Mouse (Mus musculus): ENCODE measurements around the gene 2210017I01Rik. TPM values are rescaled to one million over a fixed set of nuclear protein-coding genes. Genes with fewer than 3 reads are reported as not detected.

Gene 2210017I01Rik
- polyA plus RNA-seq (2017; shearing (Covaris generic)), result not detected

GRCm38 (mm10) chr3:92607392-92607791 is at the start of gene 2210017I01Rik:
Gene 2210017I01Rik (minus strand): TSS chr3:92607492.

GRCm38 (mm10) chr3:92656826-92657225 is 49.5 kb upstream of the 2210017I01Rik start, which contains the start of gene Lce1b:
Gene Lce1b (minus strand): TSS chr3:92656926.

DNA sequence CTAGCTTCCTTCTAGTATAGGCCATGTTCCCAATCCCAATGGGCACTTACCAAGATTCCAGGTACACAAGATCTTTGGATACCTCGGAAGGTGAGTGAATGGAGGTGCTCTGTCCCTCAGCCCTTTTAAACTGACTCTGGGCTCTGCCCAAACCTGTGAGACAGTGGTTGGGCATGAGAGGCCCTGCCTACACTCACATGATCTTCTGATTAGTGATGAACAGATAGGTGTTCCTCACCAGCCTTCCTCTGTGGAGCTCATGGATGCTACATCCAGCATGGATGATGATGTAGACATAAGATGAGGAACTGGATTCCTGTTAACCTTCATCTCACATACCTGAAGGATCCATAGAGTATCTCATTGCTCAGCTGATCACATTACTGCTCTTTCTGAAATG is 40.9 kb upstream of the 2210017I01Rik start, which contains the start of gene Lce1a1:
Lce1a1 (minus strand) TSS at position 101 of the 400 bp plus-strand sequence.

DNA sequence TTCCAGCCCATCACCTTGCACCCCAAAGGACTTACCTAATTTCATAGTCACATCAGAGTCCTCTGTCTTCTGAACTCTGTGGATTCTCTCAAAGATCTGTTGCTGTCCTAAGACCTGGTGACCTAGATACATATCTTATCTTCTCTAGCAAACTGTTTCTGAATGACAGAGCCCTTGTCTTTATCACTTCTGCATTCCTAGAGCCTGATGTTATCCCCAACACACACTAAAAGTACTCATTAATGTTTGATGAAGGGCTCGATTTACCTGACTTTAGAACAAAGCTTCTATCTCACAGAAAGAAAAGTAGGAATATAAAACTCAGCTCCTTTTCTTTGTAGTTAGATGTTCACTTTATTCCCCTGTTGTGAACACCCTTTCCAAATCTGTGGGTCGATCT is 14.3 kb upstream of the 2210017I01Rik start, which contains the start of gene Lce6a:
Lce6a (minus strand) TSS at position 101 of the 400 bp plus-strand sequence.

GRCm38 (mm10) chr3:92588858-92589257 is 18.4 kb downstream of the 2210017I01Rik start, which contains the start of gene Smcp:
Gene Smcp (minus strand): TSS chr3:92588997.

DNA sequence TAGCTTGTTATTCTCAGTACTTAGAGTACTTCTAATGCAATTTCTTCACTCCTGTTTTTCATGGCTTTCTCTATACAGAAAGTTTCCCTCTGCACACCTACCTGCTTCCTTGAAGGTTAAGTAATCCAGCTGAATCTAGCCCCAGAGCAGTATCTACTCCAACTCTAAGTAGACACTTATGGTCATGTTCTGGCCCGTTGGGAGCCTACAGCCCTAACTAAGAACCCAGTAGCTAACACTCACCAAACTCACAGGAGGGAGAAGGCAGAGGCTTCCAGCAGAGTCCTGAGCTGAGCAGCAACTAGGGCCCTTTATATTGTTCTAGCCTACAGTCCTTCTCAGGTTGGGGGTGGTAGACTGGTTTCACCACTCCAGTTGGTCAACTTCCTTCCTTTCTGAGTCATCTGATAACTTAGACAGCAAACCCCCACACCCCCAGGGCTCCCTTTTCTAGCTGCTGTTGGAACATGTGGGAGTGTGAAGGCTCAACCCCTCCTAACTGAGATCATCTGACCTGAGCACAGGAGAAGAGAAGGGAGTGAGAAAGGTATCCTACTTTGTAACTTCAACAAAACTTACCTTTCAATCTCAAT is 33.7 kb downstream of the 2210017I01Rik start, which contains the start of gene Ivl:
Ivl (minus strand) TSS at position 287 of the 593 bp plus-strand sequence.

Other genes starting within 250 kb of the 2210017I01Rik start
- not detected for gene Sprr2f, start 242.3 kb downstream of the 2210017I01Rik start, polyA plus RNA-seq (2017; shearing (Covaris generic))
- gene Sprr2h, start 221.8 kb downstream of the 2210017I01Rik start, polyA plus RNA-seq (2017; shearing (Covaris generic)), result not detected
- gene Sprr2i, start 199.5 kb downstream of the 2210017I01Rik start, polyA plus RNA-seq (2017; shearing (Covaris generic)), result not detected
- not detected for gene Sprr2j-ps, start 189.4 kb downstream of the 2210017I01Rik start, polyA plus RNA-seq (2017; shearing (Covaris generic))
- 24.6 TPM for gene Gm9774, start 178.1 kb downstream of the 2210017I01Rik start, polyA plus RNA-seq (2017; shearing (Covaris generic))
- gene Sprr2k, start 174.9 kb downstream of the 2210017I01Rik start, polyA plus RNA-seq (2017; shearing (Covaris generic)), result not detected
- not detected for gene Sprr1b, start 168.7 kb downstream of the 2210017I01Rik start, polyA plus RNA-seq (2017; shearing (Covaris generic))
- not detected for gene Sprr3, start 148.8 kb downstream of the 2210017I01Rik start, polyA plus RNA-seq (2017; shearing (Covaris generic))
- not detected for gene Sprr1a, start 121.6 kb downstream of the 2210017I01Rik start, polyA plus RNA-seq (2017; shearing (Covaris generic))
- not detected for gene Sprr4, start 107.0 kb downstream of the 2210017I01Rik start, polyA plus RNA-seq (2017; shearing (Covaris generic))
- gene 2310046K23Rik, start 73.0 kb downstream of the 2210017I01Rik start, polyA plus RNA-seq (2017; shearing (Covaris generic)), result not detected
- gene Ivl, start 33.8 kb downstream of the 2210017I01Rik start, polyA plus RNA-seq (2017; shearing (Covaris generic)), result not detected
- not detected for gene Smcp, start 18.5 kb downstream of the 2210017I01Rik start, polyA plus RNA-seq (2017; shearing (Covaris generic))
- gene Lce6a, start 14.2 kb upstream of the 2210017I01Rik start, polyA plus RNA-seq (2017; shearing (Covaris generic)), result not detected
- gene Lce1a1, start 40.8 kb upstream of the 2210017I01Rik start, polyA plus RNA-seq (2017; shearing (Covaris generic)), result not detected
- gene Lce1b, start 49.4 kb upstream of the 2210017I01Rik start, polyA plus RNA-seq (2017; shearing (Covaris generic)), result not detected
- not detected for gene Lce1a2, start 62.8 kb upstream of the 2210017I01Rik start, polyA plus RNA-seq (2017; shearing (Covaris generic))
- not detected for gene Lce1c, start 71.8 kb upstream of the 2210017I01Rik start, polyA plus RNA-seq (2017; shearing (Covaris generic))
- not detected for gene Lce1d, start 79.7 kb upstream of the 2210017I01Rik start, polyA plus RNA-seq (2017; shearing (Covaris generic))
- gene Lce1e, start 101.6 kb upstream of the 2210017I01Rik start, polyA plus RNA-seq (2017; shearing (Covaris generic)), result not detected
- gene Lce1f, start 112.9 kb upstream of the 2210017I01Rik start, polyA plus RNA-seq (2017; shearing (Covaris generic)), result not detected
- gene Gm38119, start 131.6 kb upstream of the 2210017I01Rik start, polyA plus RNA-seq (2017; shearing (Covaris generic)), result not detected
- gene Lce1g, start 144.8 kb upstream of the 2210017I01Rik start, polyA plus RNA-seq (2017; shearing (Covaris generic)), result not detected
- not detected for gene Lce1h, start 157.6 kb upstream of the 2210017I01Rik start, polyA plus RNA-seq (2017; shearing (Covaris generic))
- not detected for gene Lce1i, start 171.4 kb upstream of the 2210017I01Rik start, polyA plus RNA-seq (2017; shearing (Covaris generic))
- gene Lce1j, start 183.0 kb upstream of the 2210017I01Rik start, polyA plus RNA-seq (2017; shearing (Covaris generic)), result not detected
- gene Lce1k, start 200.4 kb upstream of the 2210017I01Rik start, polyA plus RNA-seq (2017; shearing (Covaris generic)), result not detected
- not detected for gene Kprp, start 219.8 kb upstream of the 2210017I01Rik start, polyA plus RNA-seq (2017; shearing (Covaris generic))
- gene Lce1l, start 243.8 kb upstream of the 2210017I01Rik start, polyA plus RNA-seq (2017; shearing (Covaris generic)), result not detected